Mouse (Mus musculus) adrenal gland, postnatal 4 days (tissue): Measurements from ENCODE around the gene Eif2b3. TPM values are rescaled to one million over a fixed set of nuclear protein-coding genes. Genes with fewer than 3 reads are reported as not detected.

Experiments used
- DNase-seq, 2 experiments: peaks; one replicate each; pipeline ENCODE4 v3.0.0; 2021 to 2022; ENCODE audit warnings: low spot score in 2 of 2, mixed read lengths in 2 of 2
- total RNA-seq, 2 experiments: library from RNA; stranded (reverse); gene quantifications; 2 replicates each; pipeline ENCODE4 v1.2.3; 2021

Eif2b3 gene
- total RNA-seq, 2 experiments from 2014 or later = 32.9 to 34.1 TPM

GRCm38 (mm10) chr4:117013596-117013995 is 5.6 kb upstream of the Eif2b3 start:
- DNase-seq = no peak

- no peak for DNase-seq
These were observed 4.2 kb upstream of the Eif2b3 start for GRCm38 (mm10) chr4:117014901-117015415.

GRCm38 (mm10) chr4:117017738-117018137 is 1.5 kb upstream of the Eif2b3 start:
- DNase-seq = no peak

- no peak for DNase-seq
These were observed 875 bp upstream of the Eif2b3 start for GRCm38 (mm10) chr4:117018327-117018726.

- no peak for DNase-seq
These were observed 4.3 kb downstream of the Eif2b3 start for GRCm38 (mm10) chr4:117023469-117023868.

GRCm38 (mm10) chr4:117031105-117031504 is 11.9 kb downstream of the Eif2b3 start:
- no peak for DNase-seq

GRCm38 (mm10) chr4:117039925-117040687 is 20.9 kb downstream of the Eif2b3 start:
- DNase-seq = no peak

GRCm38 (mm10) chr4:117040791-117041190 is 21.6 kb downstream of the Eif2b3 start:
- no peak for DNase-seq

- peak in 1 of 2 experiments; percentile 18 for DNase-seq
These were observed 22.1 kb downstream of the Eif2b3 start for GRCm38 (mm10) chr4:117041283-117041721.

- no peak for DNase-seq
These were observed 29.6 kb downstream of the Eif2b3 start for GRCm38 (mm10) chr4:117048836-117049235.

GRCm38 (mm10) chr4:117049485-117049884 is 30.3 kb downstream of the Eif2b3 start:
- DNase-seq = no peak

GRCm38 (mm10) chr4:117052626-117053025 is 33.4 kb downstream of the Eif2b3 start:
- DNase-seq = no peak

- no peak for DNase-seq
These were observed 34.8 kb downstream of the Eif2b3 start for GRCm38 (mm10) chr4:117053956-117054355.

- DNase-seq = no peak
These were observed 36.9 kb downstream of the Eif2b3 start for GRCm38 (mm10) chr4:117056102-117056501.

- no peak for DNase-seq
These were observed 37.3 kb downstream of the Eif2b3 start for GRCm38 (mm10) chr4:117056514-117056913.

GRCm38 (mm10) chr4:117058512-117058911 is 39.3 kb downstream of the Eif2b3 start:
- no peak for DNase-seq

GRCm38 (mm10) chr4:117062700-117063390 is 43.6 kb downstream of the Eif2b3 start:
- DNase-seq = no peak

GRCm38 (mm10) chr4:117068035-117068434 is 48.8 kb downstream of the Eif2b3 start:
- no peak for DNase-seq

- no peak for DNase-seq
These were observed 50.4 kb downstream of the Eif2b3 start for GRCm38 (mm10) chr4:117069647-117070046.

GRCm38 (mm10) chr4:117070624-117071023 is 51.4 kb downstream of the Eif2b3 start:
- DNase-seq = no peak

GRCm38 (mm10) chr4:117071183-117071582 is 52.0 kb downstream of the Eif2b3 start:
- no peak for DNase-seq

GRCm38 (mm10) chr4:117087948-117088640 is 68.9 kb downstream of the Eif2b3 start:
- no peak for DNase-seq
